Mouse (Mus musculus) bone marrow macrophage, adult 2 months (primary cell): ENCODE measurements around the gene Stub1. TPM values are rescaled to one million over a fixed set of nuclear protein-coding genes. Genes with fewer than 3 reads are reported as not detected.

Source experiments
- H3K27ac ChIP-seq: 2 replicates; pipeline ENCODE4 v1.5.1; 2012; ENCODE audit warnings: low read depth, low read length; ENCODE audit not compliant: insufficient read depth
- H3K4me1 ChIP-seq: 2 replicates; pipeline ENCODE4 v1.6.1; 2012; ENCODE audit warnings: low read length; ENCODE audit not compliant: control insufficient read depth, insufficient read depth
- H3K4me3 ChIP-seq: 2 replicates; pipeline ENCODE4 v1.5.1; 2012; ENCODE audit warnings: mild to moderate bottlenecking, low read length, moderate library complexity; ENCODE audit not compliant: insufficient read depth
- CTCF ChIP-seq: IDR thresholded peaks from 2 replicates; pipeline ENCODE4 v1.5.1; 2012; ENCODE audit warnings: low read depth, mild to moderate bottlenecking, low read length, moderate library complexity
- POLR2A ChIP-seq: IDR thresholded peaks from 2 replicates; pipeline ENCODE4 v1.6.1; 2012; ENCODE audit warnings: mild to moderate bottlenecking, low read depth, low read length, borderline replicate concordance
- polyA plus RNA-seq: library from polyadenylated mRNA; stranded (reverse); fragments of >200 nt; gene quantifications from 2 replicates; pipeline ENCODE4 v1.2.4, GENCODE M21; 2012; ENCODE audit not compliant: missing spikeins, insufficient read depth, insufficient read length

Stub1 gene
- polyA plus RNA-seq, 1 experiment: 84.9 TPM

DNA sequence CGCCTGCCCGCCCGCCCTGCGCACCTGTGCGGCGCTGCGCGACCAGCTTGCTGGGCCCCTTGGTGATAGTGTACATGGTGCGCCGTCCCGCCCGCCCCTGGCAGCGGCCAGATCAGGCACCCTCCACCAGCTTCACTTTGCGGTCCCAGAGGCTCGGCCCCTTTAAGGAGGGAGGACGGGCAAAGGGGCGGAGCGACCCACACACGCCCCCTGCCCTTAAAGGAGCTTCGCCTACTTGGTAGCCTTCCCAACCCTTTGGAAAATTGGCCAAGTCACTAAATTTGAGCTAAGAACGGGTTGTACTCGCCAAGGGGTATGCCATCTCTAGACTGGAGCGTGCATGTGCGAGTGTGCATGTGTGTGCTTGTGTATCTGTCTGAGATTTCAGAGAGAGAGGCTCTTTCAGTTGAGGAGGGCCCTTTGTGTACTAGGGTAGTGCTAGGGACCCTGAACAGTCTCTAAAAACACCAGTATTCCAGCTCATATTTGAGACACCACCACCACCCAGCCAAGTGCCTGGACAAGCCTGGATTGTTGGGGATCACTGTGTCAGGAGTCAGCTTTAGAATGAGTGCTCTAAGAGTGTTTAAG is 35.5 kb upstream of the Stub1 start, which contains the start of gene Mcrip2:
TSS of gene Mcrip2 (minus strand) at position 164 of the 591 bp plus-strand sequence.
- Histone ChIP-seq H3K4me1 (peaks cover 13% of the 10 kb centered on the region), H3K4me3 (peak within 1 kb of the TSS; percentile 81), H3K27ac (peak within 1 kb of the TSS; percentile 27)
- TF ChIP-seq POLR2A (no peak), CTCF (no peak)

DNA sequence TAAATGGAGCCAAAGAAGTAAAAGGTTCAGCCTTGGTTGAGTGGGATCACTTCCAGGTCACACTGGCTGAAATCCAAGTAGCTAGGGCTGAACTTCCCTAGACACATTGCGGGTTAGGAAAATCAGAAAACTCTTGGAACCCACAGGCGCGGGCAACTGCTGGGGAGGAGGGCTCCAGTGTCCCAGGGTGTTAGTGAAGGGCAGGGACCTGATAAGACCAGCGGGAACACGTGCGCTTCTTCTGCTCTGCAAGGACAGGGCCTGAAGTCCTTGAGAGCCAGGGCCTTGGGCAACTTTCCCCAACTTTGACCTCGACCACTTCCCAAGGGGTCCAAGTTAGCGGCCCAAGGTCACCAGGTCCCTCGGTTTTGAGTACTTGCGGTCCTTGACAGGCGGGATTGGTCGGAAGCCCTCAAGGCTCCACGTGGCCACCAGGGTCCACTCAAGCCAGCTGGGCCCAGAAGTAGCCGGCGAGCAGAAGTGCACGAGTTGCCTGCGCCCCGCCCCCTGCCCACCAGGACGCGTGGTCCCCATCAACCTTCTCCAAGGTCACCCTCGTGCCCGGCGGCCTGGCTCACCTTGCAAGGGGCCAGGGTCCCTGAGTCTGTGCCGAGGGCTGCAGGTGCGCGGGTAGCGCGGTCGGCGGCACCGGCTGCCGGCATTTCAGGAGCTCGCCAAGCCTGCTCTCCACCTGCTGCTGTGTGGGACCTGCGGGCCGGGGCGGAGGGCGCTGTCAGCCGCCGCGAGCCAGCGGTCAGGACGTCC is 34.8 kb upstream of the Stub1 start:
- Histone ChIP-seq H3K4me1 (peaks cover 13% of the 10 kb centered on the region), H3K27ac (peak overlapping the region; percentile 27), H3K4me3 (peak overlapping the region; percentile 81)
- TF ChIP-seq CTCF: no peak
- no peak for TF ChIP-seq POLR2A

DNA sequence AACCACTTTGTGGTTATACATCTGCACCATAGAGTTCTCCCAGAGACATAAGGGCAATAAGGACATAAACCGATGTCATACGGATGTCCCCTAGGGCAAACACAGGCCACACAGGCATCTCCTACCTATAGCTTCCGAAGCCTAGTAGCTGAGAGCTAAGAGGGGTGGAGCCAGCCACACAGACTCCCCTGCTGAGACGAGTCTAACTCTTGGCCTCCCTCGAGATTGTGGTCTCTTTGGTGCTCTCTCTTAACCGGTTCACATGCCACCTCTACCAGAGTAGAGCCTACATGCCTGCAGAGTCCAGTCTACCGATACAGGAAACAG is 34.3 kb upstream of the Stub1 start:
- no peak for TF ChIP-seq CTCF
- TF ChIP-seq POLR2A: no peak
- Histone ChIP-seq H3K4me3 (peak overlapping the region; percentile 81), H3K4me1 (peaks cover 13% of the 10 kb centered on the region), H3K27ac (peak overlapping the region; percentile 27)

DNA sequence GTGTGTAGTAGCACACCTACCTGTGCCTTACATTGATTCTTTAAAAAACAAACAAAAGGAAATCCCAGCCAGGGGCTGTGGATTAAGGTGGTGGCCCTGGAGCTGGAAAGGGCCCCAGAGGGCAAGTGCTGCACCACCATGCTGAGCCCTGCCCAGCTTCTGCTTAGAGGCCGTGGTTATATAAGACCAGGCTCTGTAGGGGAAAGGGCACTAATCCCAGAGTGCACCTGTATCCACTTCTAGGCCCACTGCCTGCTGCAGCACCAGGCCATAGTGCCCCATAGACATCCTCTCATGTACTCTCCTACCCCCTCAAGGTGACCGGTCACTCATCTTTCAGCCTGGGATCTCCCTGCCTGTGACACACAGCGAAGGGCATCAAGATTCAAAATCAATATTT is 33.0 kb upstream of the Stub1 start:
- TF ChIP-seq CTCF (no peak), POLR2A (no peak)
- no peak overlapping the region for H3K27ac ChIP-seq
- H3K4me3 ChIP-seq: no peak overlapping the region
- H3K4me1 ChIP-seq: peaks cover 10% of the 10 kb centered on the region

DNA sequence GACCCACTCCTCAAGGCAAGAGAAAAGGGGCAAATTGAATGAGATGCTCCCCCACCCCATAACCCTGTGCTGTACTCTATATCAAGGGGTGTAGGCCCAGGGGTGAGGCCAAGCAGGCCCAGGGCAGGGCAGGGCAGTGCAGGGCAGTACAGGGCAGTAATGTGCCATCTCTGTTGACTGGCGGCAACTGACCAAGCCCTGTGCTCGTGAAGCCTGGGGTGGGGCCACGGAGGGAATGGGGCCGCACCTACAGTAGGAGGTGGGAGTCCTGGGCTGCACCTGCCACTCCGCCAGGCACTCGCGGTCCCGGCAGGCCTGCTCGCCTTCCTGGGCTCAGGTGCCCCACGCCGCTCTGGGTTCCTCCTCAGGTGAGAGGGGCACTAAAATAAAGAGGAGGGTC is 32.1 kb upstream of the Stub1 start:
- TF ChIP-seq POLR2A: no peak
- no peak for TF ChIP-seq CTCF
- H3K27ac ChIP-seq: no peak overlapping the region
- H3K4me3 ChIP-seq: no peak overlapping the region
- H3K4me1 ChIP-seq: peaks cover 15% of the 10 kb centered on the region

DNA sequence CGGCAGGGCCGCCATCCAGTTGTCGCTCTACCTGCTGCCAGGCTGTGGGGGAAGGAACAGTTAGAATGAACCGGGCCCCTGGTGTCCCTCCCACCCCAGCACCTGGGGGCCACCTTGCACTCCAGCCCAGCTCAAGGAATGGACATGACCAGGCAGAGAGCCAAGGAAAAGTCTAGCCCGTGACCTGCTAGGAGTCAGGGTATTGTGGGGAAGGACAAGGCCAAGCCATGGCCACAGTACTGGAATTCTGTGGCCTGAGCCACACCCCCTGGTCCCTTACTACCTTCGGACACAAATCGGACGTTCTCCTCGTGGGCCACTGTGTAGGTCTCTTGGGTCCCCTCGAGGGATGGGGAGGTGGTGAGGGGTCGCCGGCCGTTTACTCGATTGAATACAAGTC is 31.1 kb upstream of the Stub1 start:
- TF ChIP-seq CTCF: no peak
- no peak for TF ChIP-seq POLR2A
- Histone ChIP-seq H3K4me1 (peaks cover 15% of the 10 kb centered on the region), H3K4me3 (no peak overlapping the region), H3K27ac (no peak overlapping the region)

DNA sequence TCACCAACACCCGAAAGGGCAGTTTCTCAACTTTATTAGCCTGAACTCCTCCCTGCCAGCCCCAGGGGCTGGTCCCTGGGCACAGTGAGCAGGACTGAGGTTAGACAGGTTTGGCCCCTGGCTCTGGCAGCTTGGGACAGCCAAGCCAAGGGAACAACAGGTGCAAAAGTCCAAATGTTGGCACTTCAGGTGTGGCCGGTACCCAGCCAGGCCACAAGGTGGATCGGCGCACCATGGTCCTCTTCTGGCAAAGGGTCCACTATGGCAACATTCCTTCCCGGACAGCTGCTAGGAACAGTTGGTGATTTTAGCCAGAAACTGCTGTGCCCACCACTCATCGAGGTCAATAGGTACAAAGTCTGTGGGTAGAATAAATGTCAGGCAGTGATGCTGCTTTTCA is 30.5 kb upstream of the Stub1 start:
- TF ChIP-seq POLR2A (no peak), CTCF (no peak)

DNA sequence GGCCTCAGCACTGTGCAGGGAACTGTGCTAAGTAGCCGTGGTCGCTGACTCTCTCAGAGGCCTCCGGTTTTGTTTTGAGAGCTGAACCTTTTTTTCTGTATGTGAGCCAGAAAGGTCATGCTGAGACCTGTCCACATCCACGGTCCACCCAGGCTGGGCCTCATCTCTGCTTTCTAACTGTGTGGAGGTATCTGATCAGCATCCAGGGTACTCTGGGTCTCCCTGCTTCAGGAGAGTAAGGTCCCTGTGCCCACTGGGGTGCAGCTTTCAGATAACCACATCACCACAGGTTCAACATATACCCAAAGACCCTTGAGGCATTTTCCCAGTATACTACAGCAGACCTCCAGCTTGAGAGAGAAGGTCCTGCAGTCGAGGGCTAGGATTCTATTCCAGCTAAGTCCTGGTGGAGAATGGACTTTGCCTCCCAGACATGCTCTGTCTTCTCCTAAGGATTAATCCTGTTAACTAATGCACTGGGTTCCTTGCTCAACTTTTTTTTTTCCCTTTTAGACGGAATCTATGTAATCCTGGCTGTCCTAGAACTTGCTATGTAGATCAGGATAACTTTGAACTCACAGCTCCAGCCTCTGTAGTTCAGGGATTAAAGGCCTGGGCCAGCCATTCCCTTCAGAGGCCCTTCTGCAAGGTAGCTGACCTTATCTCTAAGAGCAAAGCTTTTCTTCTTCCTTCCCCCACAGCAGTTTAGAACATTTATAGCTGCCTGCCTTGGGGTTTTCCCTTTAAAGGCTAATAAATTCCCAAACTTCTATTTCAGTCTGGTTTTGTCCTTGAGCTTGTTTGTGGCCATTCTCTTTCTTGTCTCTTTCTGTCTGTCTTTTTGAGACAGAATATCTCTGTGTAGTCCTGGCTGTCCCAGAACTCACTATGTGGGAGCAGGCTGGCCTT is 28.8 kb upstream of the Stub1 start:
- Histone ChIP-seq H3K4me1 (peaks cover 9% of the 10 kb centered on the region), H3K4me3 (peak overlapping the region; percentile 69), H3K27ac (peak overlapping the region; percentile 3)
- TF ChIP-seq CTCF (no peak), POLR2A (no peak)

More for the DNA sequence above, 30.5 kb upstream of the Stub1 start:
- Histone ChIP-seq H3K27ac (no peak overlapping the region), H3K4me1 (peaks cover 10% of the 10 kb centered on the region), H3K4me3 (no peak overlapping the region)

DNA sequence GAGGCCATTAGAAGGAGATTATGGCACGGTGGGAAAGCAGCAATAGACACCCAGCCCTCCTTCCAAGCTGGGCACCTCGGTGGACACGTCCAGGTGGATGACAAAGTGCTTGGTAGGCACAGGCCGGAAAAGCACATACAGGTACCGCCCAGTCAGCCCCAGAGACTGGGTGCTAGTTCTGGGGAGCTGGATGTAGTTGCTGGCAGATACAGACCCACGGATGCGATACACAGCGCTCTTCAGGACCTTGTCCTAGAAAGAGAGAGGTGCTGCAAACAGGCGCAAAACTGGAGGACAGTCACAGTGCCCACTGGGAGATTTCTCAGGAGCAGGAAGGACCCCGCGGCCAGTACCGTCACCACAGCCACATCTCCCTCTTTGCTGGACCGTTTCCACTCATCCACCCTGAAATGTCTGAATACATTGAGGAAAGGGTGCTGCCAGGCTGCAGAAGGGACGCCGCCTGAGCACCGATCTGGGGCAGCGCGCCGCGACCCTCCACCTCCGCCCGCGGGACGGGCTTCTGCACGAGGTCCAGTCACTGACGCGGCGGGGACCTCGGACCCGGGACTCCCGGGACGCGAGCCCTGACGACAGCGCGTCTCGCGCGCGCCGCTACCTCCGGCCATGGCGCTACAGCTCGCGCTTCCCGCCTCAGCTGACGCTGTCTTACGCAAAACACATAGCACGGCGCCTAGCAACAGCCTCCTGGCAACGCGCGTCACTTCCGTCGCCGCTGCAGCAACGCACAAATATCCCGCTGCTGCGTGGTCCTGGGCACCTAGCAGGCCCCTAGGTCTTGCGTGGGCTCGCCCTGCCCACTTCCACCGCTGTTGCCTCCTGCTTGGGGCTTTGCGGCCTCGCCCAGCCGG is 27.9 kb upstream of the Stub1 start, which contains the start of gene Wdr90:
TSS of gene Wdr90 (minus strand) at position 670 of the 872 bp plus-strand sequence.
- 0 out of 2 replicates have a peak, but pooled peaks cover 5% of the 10 kb centered on the region for H3K4me1 ChIP-seq

More for the DNA sequence above, 27.9 kb upstream of the Stub1 start, which contains the start of gene Wdr90:
- peak within 1 kb of the TSS; percentile 3 for H3K27ac ChIP-seq
- TF ChIP-seq POLR2A (no peak), CTCF (no peak)
- H3K4me3 ChIP-seq: peak within 1 kb of the TSS; percentile 69
